Mouse (Mus musculus): ENCODE results near the gene Olfr1303.

Gene Olfr1303

DNA sequence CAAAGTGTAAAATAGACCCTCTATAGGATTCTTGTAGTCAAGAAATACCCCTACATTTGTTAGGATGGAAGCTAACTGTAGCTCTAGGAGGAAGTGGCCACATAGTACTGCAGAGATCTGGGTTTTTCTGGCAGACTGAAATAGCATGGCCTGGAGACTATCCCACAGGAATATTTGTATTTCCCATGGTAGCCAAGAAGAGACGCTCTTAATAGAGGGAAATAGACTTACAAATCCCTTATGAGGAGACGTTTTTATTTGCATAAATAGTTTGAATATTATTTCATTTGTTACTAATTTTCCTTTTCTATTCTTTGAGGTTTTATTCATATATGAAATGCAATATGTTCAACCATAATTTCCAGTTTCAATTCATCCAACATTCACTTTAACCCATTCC is at the start of gene Olfr1303:
Gene Olfr1303, minus strand, starts transcription at position 101 of the 400 bp plus-strand sequence.
- DNase-seq: no peak

GRCm38 (mm10) chr2:111812936-111813335 is 7.2 kb downstream of the Olfr1303 start:
- no peak for DNase-seq

DNA sequence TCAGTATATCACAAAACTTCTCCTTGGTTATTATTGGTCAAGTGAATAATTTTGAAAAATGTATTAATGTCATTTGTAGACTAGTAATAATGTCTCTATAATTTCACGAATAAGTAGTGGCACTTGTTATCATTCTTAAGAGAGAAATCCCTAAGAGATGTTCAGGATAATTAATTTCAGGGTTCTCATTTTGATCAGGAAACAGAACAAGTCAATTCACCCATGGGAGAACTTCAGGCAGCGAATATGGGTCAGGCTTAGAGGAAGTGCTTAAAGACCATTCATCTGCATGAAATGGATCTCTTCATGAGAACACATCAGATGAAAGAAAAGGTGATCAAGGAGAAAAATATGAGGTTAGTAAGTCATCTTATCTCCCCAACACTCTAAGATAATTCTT is 43.0 kb downstream of the Olfr1303 start, which contains the start of gene Olfr1302:
Gene Olfr1302, plus strand, starts transcription at position 301 of the 400 bp plus-strand sequence.
- no peak for DNase-seq

All from liver (tissue).